Mouse (Mus musculus) myocyte (in vitro differentiated cells): ENCODE results near the gene Scp2. TPM values are rescaled to one million over a fixed set of nuclear protein-coding genes. Genes with fewer than 3 reads are reported as not detected.
A peak's percentile ranks its signal among the peaks of the same experiment; 100 is the strongest.

Experiments
- H3K27me3 ChIP-seq: one replicate; pipeline ENCODE4 v1.6.1; 2011; ENCODE audit not compliant: control insufficient read depth, insufficient read depth, insufficient read length
- H3K36me3 ChIP-seq: one replicate; pipeline ENCODE4 v1.6.1; 2011; ENCODE audit not compliant: control insufficient read depth, insufficient read depth
- H3K4me2 ChIP-seq: one replicate; pipeline ENCODE4 v1.6.1; 2011; ENCODE audit warnings: low read depth, control low read depth
- H3K4me3 ChIP-seq: one replicate; pipeline ENCODE4 v1.5.1; 2011; ENCODE audit warnings: mild to moderate bottlenecking, control low read depth, moderate library complexity
- H3K79me2 ChIP-seq: one replicate; pipeline ENCODE4 v1.6.1; 2011; ENCODE audit not compliant: control insufficient read depth, insufficient read depth
- H3ac ChIP-seq: one replicate; pipeline ENCODE4 v1.6.1; 2011; ENCODE audit not compliant: control insufficient read depth, insufficient read length
- CEBPB ChIP-seq: IDR thresholded peaks from 2 replicates; pipeline ENCODE4 v1.6.1; 2011; ENCODE audit warnings: mild to moderate bottlenecking, moderate library complexity; ENCODE audit not compliant: poor library complexity, insufficient read depth, severe bottlenecking
- E2F4 ChIP-seq: IDR thresholded peaks from one replicate; pipeline ENCODE4 v1.6.1; 2011; ENCODE audit warnings: mild to moderate bottlenecking, control low read depth, moderate library complexity; ENCODE audit not compliant: insufficient read depth
- MAX ChIP-seq: IDR thresholded peaks from one replicate; pipeline ENCODE4 v1.6.1; 2011; ENCODE audit warnings: low read depth, mild to moderate bottlenecking, control low read depth
- MYOD1 ChIP-seq, 3 experiments: IDR thresholded peaks; one replicate each; pipeline ENCODE4 v1.6.1; 2011; ENCODE audit warnings: control low read depth in 2 of 3, low read depth in 2 of 3, mild to moderate bottlenecking in 2 of 3, moderate library complexity in 1 of 3; ENCODE audit not compliant: insufficient read length in 2 of 3, control insufficient read depth in 1 of 3
- MYOG ChIP-seq, 3 experiments: IDR thresholded peaks; one replicate each; pipeline ENCODE4 v1.6.1; 2011; ENCODE audit warnings: control low read depth in 2 of 3, low read depth in 2 of 3, mild to moderate bottlenecking in 2 of 3; ENCODE audit not compliant: insufficient read length in 2 of 3, control insufficient read depth in 1 of 3, insufficient read depth in 1 of 3
- POLR2A ChIP-seq: IDR thresholded peaks from one replicate; pipeline ENCODE4 v1.6.1; 2011; ENCODE audit warnings: low read depth, mild to moderate bottlenecking, control low read depth, moderate library complexity; ENCODE audit not compliant: insufficient read length
- POLR2AphosphoS2 ChIP-seq: IDR thresholded peaks from one replicate; pipeline ENCODE4 v1.6.1; 2011; ENCODE audit warnings: low read depth, control low read depth; ENCODE audit not compliant: insufficient read length
- REST ChIP-seq: IDR thresholded peaks from one replicate; pipeline ENCODE4 v1.6.1; 2011; ENCODE audit warnings: mild to moderate bottlenecking, control low read depth, moderate library complexity; ENCODE audit not compliant: insufficient read depth, insufficient read length
- SRF ChIP-seq: IDR thresholded peaks from one replicate; pipeline ENCODE4 v1.6.1; 2011; ENCODE audit warnings: low read depth; ENCODE audit not compliant: control insufficient read depth, insufficient read length
- TCF12 ChIP-seq: IDR thresholded peaks from one replicate; pipeline ENCODE4 v1.6.1; 2011; ENCODE audit warnings: mild to moderate bottlenecking, control low read depth; ENCODE audit not compliant: poor library complexity, insufficient read depth, severe bottlenecking
- TCF3 ChIP-seq: IDR thresholded peaks from one replicate; pipeline ENCODE4 v1.6.1; 2011; ENCODE audit warnings: low read depth, control low read depth; ENCODE audit not compliant: insufficient read length
- USF1 ChIP-seq: IDR thresholded peaks from one replicate; pipeline ENCODE4 v1.6.1; 2011; ENCODE audit warnings: low read depth, mild to moderate bottlenecking, control low read depth, moderate library complexity
- polyA plus RNA-seq: library from polyadenylated mRNA; unstranded; fragments of >200 nt; fragmentation: generic; extraction: Trizol; gene quantifications from one replicate; pipeline ENCODE4 v1.2.1, GENCODE M21; 2012; ENCODE audit warnings: missing spikeins

Scp2 gene
- polyA plus RNA-seq, 1 experiment = 79.8 TPM

DNA sequence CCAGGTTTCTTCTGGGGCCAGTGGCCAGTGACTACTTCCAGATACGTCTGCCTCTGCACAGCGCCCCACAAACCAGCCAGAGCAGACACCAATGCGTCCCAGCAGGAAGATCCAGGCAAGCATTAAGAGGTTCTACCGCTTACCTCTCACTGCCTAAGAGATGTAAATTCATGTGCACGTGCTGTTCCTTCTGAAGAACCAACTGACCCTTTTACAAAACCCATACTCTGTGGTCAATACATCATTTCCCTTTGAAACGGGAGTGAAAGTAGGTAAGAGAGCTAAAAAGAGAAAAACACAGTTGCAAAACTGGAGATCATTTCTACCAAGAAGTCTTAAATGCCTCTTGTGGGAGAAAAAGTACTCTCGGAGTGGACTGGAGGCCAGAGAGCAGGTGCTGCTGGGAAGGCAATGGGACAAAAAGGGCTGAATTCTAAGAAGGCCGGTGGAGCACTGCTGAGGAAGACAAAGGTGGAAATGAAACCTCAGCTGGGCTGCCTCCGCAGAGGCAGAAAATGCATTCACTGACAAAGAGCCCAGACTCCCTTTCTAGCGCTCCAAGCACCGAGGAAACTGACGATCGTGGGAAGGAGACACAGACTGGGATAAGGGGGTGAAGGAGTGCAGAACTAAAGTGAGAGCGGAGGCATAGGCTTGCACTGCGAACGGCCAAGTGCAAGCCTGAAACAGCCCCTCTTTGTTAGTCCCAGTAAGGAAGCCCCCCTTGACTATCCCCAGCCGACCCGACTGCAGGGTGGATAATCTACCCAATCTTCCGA, 85.0 kb downstream of the Scp2 start:
- Histone ChIP-seq H3K4me3 (no peak overlapping the region), H3K4me2 (no peak overlapping the region), H3ac (no peak overlapping the region), H3K27me3 (no peaks in the 10 kb centered on the region), H3K36me3 (peaks cover 8% of the 10 kb centered on the region), H3K79me2 (no peaks in the 10 kb centered on the region)
- TF ChIP-seq MAX (no peak), MYOD1 (IDR thresholded peaks at IDR 0.05; ENCODE audit: control insufficient read depth in 1 of 3, insufficient read length in 2 of 3, low read depth in 2 of 3) (no peak), SRF (no peak), POLR2A (no peak), TCF12 (no peak), POLR2AphosphoS2 (no peak), E2F4 (no peak), USF1 (no peak), CEBPB (no peak), TCF3 (no peak), REST (no peak), MYOG (IDR thresholded peaks at IDR 0.05; ENCODE audit: control insufficient read depth in 1 of 3, insufficient read depth in 1 of 3, insufficient read length in 2 of 3, low read depth in 2 of 3) (no peak)

DNA sequence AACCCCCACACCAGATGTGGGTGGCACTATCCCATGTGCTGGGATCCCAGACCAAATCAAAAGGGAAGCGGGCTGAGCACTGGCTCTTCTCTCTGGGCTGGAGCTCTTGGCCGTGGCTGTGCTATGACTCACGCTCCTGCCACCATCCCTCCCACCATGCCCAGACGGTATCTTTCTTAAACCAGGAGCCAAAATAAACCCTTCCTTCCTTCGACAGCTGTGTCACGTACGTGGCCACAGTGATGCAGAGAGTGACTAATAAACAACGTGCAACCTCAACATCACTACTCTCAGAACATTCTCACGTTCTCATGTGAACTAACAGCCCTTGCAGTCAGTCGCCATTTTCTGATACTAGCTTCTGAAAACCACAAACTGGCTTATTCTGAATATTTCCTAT, 86.6 kb downstream of the Scp2 start:
- H3K36me3 ChIP-seq = peaks cover 12% of the 10 kb centered on the region
- TF ChIP-seq TCF3 (no peak), TCF12 (peak; percentile 57), POLR2A (no peak), POLR2AphosphoS2 (no peak), MYOD1 (IDR thresholded peaks at IDR 0.05; ENCODE audit: control insufficient read depth in 1 of 3, insufficient read length in 2 of 3, low read depth in 2 of 3) (peak in 2 of 3 experiments; percentile 80 to 94), CEBPB (0 out of 2 replicates have a peak, but pooled peaks have one; percentile 27), MAX (peak; percentile 67), SRF (peak; percentile 10), REST (no peak), E2F4 (no peak), USF1 (no peak), MYOG (IDR thresholded peaks at IDR 0.05; ENCODE audit: control insufficient read depth in 1 of 3, insufficient read depth in 1 of 3, insufficient read length in 2 of 3, low read depth in 2 of 3) (peak in 2 of 3 experiments; percentile 56 to 79)
- peak overlapping the region; percentile 68 for H3K4me2 ChIP-seq
- H3K27me3 ChIP-seq = no peaks in the 10 kb centered on the region
- H3ac ChIP-seq = no peak overlapping the region
- H3K4me3 ChIP-seq = no peak overlapping the region
- no peaks in the 10 kb centered on the region for H3K79me2 ChIP-seq

DNA sequence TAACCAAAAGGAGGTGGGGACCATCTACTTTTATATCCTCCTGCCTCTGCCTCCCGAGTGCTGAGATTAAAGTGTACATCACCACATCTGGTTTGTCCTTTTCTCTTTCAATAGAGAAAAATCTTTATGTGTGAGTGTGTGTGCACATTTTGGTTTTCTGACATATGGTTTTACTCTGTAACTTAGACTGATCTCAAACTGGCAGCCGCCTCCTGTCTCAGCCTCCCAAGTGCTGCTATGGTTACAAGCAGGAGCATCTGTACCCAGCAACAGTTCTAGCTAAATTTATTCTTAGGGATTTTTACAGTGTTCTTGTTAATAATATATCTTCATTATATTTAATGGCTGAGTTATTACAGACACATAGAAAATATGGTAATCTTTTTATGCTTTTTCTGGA, 87.6 kb downstream of the Scp2 start:
- H3ac ChIP-seq = no peak overlapping the region
- no peak overlapping the region for H3K4me2 ChIP-seq
- no peak overlapping the region for H3K4me3 ChIP-seq
- no peaks in the 10 kb centered on the region for H3K79me2 ChIP-seq
- no peaks in the 10 kb centered on the region for H3K27me3 ChIP-seq
- peaks cover 14% of the 10 kb centered on the region for H3K36me3 ChIP-seq
- TF ChIP-seq CEBPB (no peak), POLR2A (no peak), MYOG (IDR thresholded peaks at IDR 0.05; ENCODE audit: control insufficient read depth in 1 of 3, insufficient read depth in 1 of 3, insufficient read length in 2 of 3, low read depth in 2 of 3) (no peak), TCF12 (no peak), SRF (no peak), MYOD1 (IDR thresholded peaks at IDR 0.05; ENCODE audit: control insufficient read depth in 1 of 3, insufficient read length in 2 of 3, low read depth in 2 of 3) (no peak), MAX (no peak)

DNA sequence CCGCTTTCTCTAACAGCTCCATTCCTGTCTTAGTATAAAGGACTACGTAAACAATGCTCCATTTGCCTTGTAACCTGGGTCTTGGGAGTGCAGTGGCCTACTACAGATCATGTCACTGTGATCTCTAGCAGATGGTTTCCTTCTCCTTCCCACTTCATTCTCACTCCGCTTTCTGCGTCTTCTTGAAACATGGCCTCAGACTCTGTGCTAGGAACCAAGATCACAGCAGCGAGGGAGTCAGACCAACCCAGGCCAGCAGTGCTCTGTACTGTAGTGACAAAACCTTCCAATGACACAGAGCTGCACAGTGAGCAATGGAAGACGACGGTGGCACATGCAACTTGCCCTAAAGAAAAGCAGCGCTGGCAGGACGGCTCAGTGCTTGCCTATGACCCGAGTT, 88.9 kb downstream of the Scp2 start:
- no peak overlapping the region for H3K4me3 ChIP-seq
- H3ac ChIP-seq = no peak overlapping the region
- H3K27me3 ChIP-seq = no peaks in the 10 kb centered on the region
- H3K36me3 ChIP-seq = peaks cover 13% of the 10 kb centered on the region
- TF ChIP-seq REST (no peak), POLR2A (no peak), POLR2AphosphoS2 (no peak), MAX (no peak), USF1 (no peak), E2F4 (no peak), SRF (no peak), MYOG (IDR thresholded peaks at IDR 0.05; ENCODE audit: control insufficient read depth in 1 of 3, insufficient read depth in 1 of 3, insufficient read length in 2 of 3, low read depth in 2 of 3) (no peak), TCF3 (no peak), TCF12 (no peak), CEBPB (no peak), MYOD1 (IDR thresholded peaks at IDR 0.05; ENCODE audit: control insufficient read depth in 1 of 3, insufficient read length in 2 of 3, low read depth in 2 of 3) (no peak)
- H3K79me2 ChIP-seq = no peaks in the 10 kb centered on the region
- no peak overlapping the region for H3K4me2 ChIP-seq
